Mouse (Mus musculus): ENCODE measurements around the gene Etv6. TPM values are rescaled to one million over a fixed set of nuclear protein-coding genes. Genes with fewer than 3 reads are reported as not detected.

Gene Etv6
- polyA plus RNA-seq, 1 experiment from 2014 or later = 12.1 TPM

DNA sequence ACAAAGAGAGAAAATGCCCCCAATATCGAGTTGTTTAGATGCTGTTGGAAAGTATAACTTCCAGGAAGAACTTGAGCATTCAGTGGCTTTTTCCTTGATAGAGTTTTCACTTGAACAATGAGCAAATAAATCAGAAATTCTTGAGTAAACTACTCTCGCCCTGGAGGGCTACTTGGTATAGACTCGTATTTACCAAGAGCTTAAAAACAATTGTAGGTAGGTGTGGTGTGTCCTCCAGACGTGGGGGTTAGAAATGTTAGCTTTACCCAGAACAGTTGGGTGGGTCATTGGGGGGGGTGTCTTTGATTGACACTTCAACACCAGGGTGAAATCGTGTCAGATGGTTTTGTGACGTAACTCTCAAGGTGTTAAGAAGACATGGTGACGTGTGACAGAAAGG is 88.0 kb downstream of the Etv6 start:
- no peak for DNase-seq (ENCODE audit: low spot score)
- Histone ChIP-seq H3K4me3 (no peak overlapping the region), H3K27ac (no peak overlapping the region), H3K9me3 (no peaks in the 10 kb centered on the region), H3K4me1 (replicated peaks) (peaks cover 9% of the 10 kb centered on the region), H3K27me3 (ENCODE audit: insufficient read depth, poor library complexity, severe bottlenecking) (no peaks in the 10 kb centered on the region), H3K36me3 (peaks cover 6% of the 10 kb centered on the region; the same call in 1 of the 2 replicates)
- WGBS = 88% methylated on average over 7 of the region's 7 CpGs

DNA sequence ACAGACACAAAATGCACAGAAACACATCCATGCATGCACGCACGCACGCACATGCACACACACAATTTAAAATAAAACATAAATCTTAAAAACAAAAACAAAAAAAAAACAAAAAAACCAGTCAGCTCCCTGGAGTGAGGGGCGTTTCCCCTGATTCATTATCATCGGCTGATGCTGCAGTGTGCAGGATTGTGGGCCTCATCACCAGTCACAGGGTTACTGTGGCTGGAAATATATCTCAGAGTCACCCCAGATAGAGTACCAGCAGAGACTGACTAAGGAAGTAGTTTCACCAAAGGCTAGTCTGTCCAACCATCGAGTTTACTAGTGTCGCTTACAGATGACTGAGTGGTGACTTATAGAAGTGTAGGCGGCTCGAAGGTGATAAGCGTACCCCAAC is 88.8 kb downstream of the Etv6 start:
- DNase-seq (ENCODE audit: low spot score) = no peak
- peaks cover 1% of the 10 kb centered on the region for H3K4me1 ChIP-seq (replicated peaks)
- 93% methylated on average over 10 of the region's 10 CpGs for WGBS
- H3K9me3 ChIP-seq = peaks cover 3% of the 10 kb centered on the region
- H3K27me3 ChIP-seq (ENCODE audit: insufficient read depth, poor library complexity, severe bottlenecking) = no peaks in the 10 kb centered on the region
- H3K4me3 ChIP-seq = no peak overlapping the region
- peaks cover 14% of the 10 kb centered on the region for H3K36me3 ChIP-seq
- no peak overlapping the region for H3K27ac ChIP-seq

DNA sequence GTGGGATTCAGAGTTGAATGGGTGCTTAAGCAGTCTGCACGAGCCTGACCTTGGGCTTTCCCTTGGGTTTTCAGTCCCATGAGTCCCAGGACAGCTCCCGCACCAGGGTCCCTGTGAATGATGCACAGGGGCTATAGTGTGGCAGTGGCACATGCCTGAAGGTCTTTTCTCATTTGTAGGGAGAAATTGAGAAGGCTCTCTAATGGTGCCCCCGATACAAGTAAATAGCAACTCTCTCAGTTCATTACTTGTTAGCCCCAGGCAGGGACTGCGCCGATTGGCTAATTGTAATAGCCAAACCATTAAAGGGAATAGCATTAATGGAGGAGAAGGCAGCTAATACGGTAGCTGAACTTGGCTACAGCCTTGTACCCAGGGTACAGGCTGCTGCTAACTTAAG is 92.5 kb downstream of the Etv6 start:
- Histone ChIP-seq H3K27ac (no peak overlapping the region), H3K4me1 (replicated peaks) (no peaks in the 10 kb centered on the region), H3K9me3 (peaks cover 6% of the 10 kb centered on the region), H3K4me3 (no peak overlapping the region), H3K36me3 (peaks cover 38% of the 10 kb centered on the region), H3K27me3 (ENCODE audit: insufficient read depth, poor library complexity, severe bottlenecking) (no peaks in the 10 kb centered on the region)
- DNase-seq (ENCODE audit: low spot score) = no peak
- WGBS = 92% methylated on average over 6 of the region's 6 CpGs

DNA sequence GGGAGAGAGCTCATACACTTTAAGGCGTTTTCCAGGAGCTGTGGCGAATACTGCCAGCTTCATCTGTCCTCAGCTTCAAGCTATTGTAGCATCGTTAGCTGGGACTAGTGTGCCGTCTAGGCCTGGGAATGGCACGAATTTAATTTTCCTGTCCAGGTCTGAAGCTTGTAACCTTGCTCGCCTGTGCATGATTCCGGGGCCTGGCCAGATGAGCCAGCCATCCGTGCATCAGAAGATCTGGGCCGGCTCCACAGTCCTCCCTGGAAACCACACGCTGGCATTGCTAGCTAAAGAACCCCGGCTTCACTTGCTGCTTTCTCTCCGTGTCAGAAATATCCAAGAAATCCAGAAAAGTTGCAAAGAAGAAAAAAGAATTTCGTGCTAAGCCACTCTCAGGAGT is 93.1 kb downstream of the Etv6 start:
- WGBS = 93% methylated on average over 13 of the region's 13 CpGs
- Histone ChIP-seq H3K9me3 (peaks cover 6% of the 10 kb centered on the region), H3K36me3 (peaks cover 38% of the 10 kb centered on the region), H3K4me3 (no peak overlapping the region), H3K4me1 (replicated peaks) (no peaks in the 10 kb centered on the region), H3K27me3 (ENCODE audit: insufficient read depth, poor library complexity, severe bottlenecking) (no peaks in the 10 kb centered on the region), H3K27ac (no peak overlapping the region)
- DNase-seq (ENCODE audit: low spot score) = no peak

DNA sequence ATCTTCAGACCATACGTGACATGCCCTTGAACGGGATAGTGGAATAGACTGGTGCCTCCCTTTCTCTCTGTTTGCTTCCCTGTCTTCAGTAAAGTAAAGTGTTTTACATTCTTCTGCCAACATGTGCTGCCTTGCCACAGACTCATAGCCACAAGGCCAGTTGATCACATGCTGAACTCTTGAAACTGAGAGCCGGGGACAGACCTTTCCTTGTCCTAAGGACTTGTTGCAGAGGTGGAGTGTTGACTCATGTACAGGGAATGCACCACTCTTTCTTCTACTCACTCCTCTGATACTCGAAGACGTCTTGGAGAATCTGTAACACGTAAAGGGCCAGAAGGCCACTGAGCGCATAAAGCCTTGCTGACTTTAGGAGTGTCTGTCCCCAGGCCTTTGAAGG is 94.3 kb downstream of the Etv6 start:
- Histone ChIP-seq H3K36me3 (peaks cover 33% of the 10 kb centered on the region), H3K9me3 (peaks cover 6% of the 10 kb centered on the region), H3K27ac (no peak overlapping the region), H3K4me3 (no peak overlapping the region), H3K27me3 (ENCODE audit: insufficient read depth, poor library complexity, severe bottlenecking) (no peaks in the 10 kb centered on the region), H3K4me1 (replicated peaks) (no peaks in the 10 kb centered on the region)
- DNase-seq (ENCODE audit: low spot score) = no peak
- 92% methylated on average over 7 of the region's 7 CpGs for WGBS

DNA sequence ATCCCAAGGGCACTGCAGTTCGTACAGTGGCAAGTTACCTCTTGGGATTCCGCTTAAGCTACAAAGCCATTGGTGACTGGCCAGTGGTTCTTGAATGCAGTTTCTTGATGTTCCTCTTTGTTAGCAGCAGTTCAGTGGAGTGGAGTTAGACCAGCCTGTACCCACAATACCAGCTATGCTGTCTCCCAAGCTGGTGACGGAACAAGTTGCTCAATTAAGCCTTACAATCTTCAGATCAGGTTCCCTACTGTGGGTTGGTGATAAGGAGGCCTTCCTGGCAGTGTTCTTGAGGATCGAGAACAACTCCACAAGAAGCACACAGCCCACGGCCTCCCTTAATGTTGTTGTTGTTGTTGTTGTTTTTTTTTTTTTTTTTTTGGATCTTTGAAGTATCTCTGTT is 95.3 kb downstream of the Etv6 start:
- 93% methylated on average over 5 of the region's 5 CpGs for WGBS
- Histone ChIP-seq H3K27me3 (ENCODE audit: insufficient read depth, poor library complexity, severe bottlenecking) (no peaks in the 10 kb centered on the region), H3K36me3 (peaks cover 33% of the 10 kb centered on the region), H3K27ac (no peak overlapping the region), H3K4me3 (no peak overlapping the region), H3K9me3 (peaks cover 6% of the 10 kb centered on the region), H3K4me1 (replicated peaks) (no peaks in the 10 kb centered on the region)
- DNase-seq (ENCODE audit: low spot score) = no peak

DNA sequence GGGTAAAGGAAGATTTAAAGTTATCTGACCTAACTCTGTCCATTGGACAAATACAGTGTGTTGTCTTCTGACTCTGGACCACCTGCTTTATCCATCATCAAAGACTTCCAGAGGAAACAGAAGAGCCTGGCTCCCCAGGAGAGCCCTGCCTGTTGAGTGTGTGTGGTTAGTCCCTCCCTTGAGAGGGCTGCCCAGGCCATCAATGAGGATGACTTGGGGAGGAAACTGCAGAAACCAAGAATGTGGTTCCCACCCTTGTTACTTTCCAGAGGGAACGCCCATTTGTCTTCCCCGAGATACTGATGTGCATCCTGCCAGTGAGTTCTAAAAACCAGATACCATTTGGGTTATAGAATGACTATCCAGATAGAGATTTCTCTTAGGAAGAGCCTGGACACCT is 96.1 kb downstream of the Etv6 start:
- DNase-seq (ENCODE audit: low spot score) = no peak
- 88% methylated on average over 2 of the region's 2 CpGs for WGBS
- peaks cover 33% of the 10 kb centered on the region for H3K36me3 ChIP-seq

DNA sequence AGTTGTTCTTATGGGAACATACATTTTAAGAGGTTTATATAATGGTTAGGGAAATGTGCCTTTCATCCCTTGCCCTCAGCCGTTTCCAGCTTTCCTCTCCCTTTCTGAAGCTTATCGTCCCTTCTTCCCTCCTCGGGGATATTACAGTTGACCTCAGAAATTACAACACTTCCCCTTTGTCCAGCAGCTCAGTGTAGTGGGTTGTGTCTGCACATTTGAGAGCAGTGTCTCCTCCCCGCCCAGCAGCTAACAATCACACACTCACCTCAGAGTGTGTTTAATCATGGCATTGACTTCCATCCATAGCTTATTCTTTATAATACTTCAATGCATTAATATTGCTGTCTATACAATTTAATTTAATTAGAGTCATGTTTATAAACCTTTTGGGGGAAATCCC is 98.3 kb downstream of the Etv6 start:
- 84% methylated on average over 4 of the region's 4 CpGs for WGBS
- DNase-seq (ENCODE audit: low spot score) = no peak
- Histone ChIP-seq H3K4me1 (replicated peaks) (no peaks in the 10 kb centered on the region), H3K4me3 (no peak overlapping the region), H3K9me3 (peaks cover 6% of the 10 kb centered on the region), H3K27ac (no peak overlapping the region), H3K36me3 (peaks cover 46% of the 10 kb centered on the region), H3K27me3 (ENCODE audit: insufficient read depth, poor library complexity, severe bottlenecking) (no peaks in the 10 kb centered on the region)

More for the DNA sequence above, 96.1 kb downstream of the Etv6 start:
- Histone ChIP-seq H3K9me3 (peaks cover 6% of the 10 kb centered on the region), H3K4me3 (no peak overlapping the region), H3K27me3 (ENCODE audit: insufficient read depth, poor library complexity, severe bottlenecking) (no peaks in the 10 kb centered on the region), H3K4me1 (replicated peaks) (no peaks in the 10 kb centered on the region), H3K27ac (no peak overlapping the region)

DNA sequence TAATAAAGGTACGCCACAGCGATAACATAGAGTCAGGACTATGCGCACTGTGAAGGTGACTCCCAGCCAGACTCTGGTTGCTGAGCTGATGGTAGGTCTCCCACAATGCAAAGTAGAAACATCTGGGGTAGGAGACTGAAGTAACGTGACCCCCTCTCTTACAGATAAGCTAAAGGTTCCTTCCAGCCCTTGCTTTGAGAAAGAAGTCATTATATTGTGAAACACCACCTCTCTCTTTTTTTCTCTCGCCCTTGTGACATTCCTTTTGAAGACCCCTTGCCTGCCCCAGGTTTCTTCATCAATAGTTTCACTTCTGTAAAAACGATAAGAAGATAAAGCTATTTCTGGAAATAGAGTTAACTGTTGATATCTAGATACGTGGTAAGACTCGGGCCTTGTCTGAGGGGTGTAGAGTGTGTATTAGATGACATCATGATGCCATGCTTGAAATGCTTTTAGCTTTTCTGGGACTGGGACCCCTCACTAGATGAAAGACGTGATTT is 99.4 kb downstream of the Etv6 start:
- WGBS = 86% methylated on average over 9 of the region's 9 CpGs
- no peaks in the 10 kb centered on the region for H3K9me3 ChIP-seq
- no peaks in the 10 kb centered on the region for H3K4me1 ChIP-seq (replicated peaks)
- no peak overlapping the region for H3K27ac ChIP-seq
- H3K27me3 ChIP-seq (ENCODE audit: insufficient read depth, poor library complexity, severe bottlenecking) = no peaks in the 10 kb centered on the region
- H3K36me3 ChIP-seq = peaks cover 41% of the 10 kb centered on the region; the same call in 1 of the 2 replicates
- H3K4me3 ChIP-seq = no peak overlapping the region
- DNase-seq (ENCODE audit: low spot score) = no peak

DNA sequence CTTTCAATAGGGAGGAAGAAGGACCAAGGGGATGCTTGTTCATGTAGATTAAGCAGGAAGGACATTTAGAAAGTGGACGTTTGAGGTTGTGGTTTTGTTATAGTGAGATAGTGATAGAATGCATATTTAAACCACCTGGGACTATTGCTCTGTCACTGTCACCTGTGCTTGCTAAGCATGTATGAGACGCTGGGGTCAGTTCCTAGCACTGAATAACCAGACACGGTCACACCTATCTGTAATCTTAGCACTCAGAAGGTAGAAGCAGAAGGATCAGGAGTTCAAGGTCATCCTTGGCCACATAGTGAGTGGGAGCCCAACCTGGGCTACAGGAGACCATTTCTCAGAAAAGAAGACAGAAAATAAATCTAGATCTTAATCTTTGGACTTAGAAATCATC is 100.8 kb downstream of the Etv6 start:
- DNase-seq (ENCODE audit: low spot score) = no peak
- WGBS = 86% methylated on average over 3 of the region's 3 CpGs
- no peaks in the 10 kb centered on the region for H3K27me3 ChIP-seq (ENCODE audit: insufficient read depth, poor library complexity, severe bottlenecking)
- no peak overlapping the region for H3K27ac ChIP-seq
- H3K9me3 ChIP-seq = no peaks in the 10 kb centered on the region
- H3K4me1 ChIP-seq (replicated peaks) = peaks cover 4% of the 10 kb centered on the region; the same call in 1 of the 2 replicates
- H3K36me3 ChIP-seq = peaks cover 33% of the 10 kb centered on the region; the same call in 1 of the 2 replicates
- no peak overlapping the region for H3K4me3 ChIP-seq

DNA sequence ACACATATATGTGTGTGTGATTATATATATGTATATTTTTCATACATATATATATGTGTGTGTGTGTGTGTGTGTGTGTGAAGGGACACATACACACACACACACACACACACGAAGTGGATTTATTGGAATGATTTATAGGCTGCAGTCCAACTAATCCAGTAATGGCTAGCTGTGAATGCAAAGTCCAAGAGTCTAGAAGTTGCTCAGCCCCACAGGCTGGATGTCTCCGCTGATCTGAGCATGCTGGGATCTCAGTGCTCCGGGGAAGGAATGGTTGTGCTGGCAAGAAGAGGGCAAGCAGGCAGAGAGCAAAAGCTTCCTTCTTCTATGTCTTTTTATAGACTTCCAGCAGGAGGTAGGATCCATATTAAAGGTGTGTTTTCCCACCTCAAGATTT is 103.9 kb downstream of the Etv6 start:
- no peaks in the 10 kb centered on the region for H3K27me3 ChIP-seq (ENCODE audit: insufficient read depth, poor library complexity, severe bottlenecking)
- H3K27ac ChIP-seq = no peak overlapping the region
- no peaks in the 10 kb centered on the region for H3K9me3 ChIP-seq
- H3K36me3 ChIP-seq = peaks cover 23% of the 10 kb centered on the region; the same call in 1 of the 2 replicates
- 89% methylated on average over 3 of the region's 3 CpGs for WGBS
- H3K4me1 ChIP-seq (replicated peaks) = peaks cover 13% of the 10 kb centered on the region; the same call in 1 of the 2 replicates
- DNase-seq (ENCODE audit: low spot score) = no peak
- no peak overlapping the region for H3K4me3 ChIP-seq

DNA sequence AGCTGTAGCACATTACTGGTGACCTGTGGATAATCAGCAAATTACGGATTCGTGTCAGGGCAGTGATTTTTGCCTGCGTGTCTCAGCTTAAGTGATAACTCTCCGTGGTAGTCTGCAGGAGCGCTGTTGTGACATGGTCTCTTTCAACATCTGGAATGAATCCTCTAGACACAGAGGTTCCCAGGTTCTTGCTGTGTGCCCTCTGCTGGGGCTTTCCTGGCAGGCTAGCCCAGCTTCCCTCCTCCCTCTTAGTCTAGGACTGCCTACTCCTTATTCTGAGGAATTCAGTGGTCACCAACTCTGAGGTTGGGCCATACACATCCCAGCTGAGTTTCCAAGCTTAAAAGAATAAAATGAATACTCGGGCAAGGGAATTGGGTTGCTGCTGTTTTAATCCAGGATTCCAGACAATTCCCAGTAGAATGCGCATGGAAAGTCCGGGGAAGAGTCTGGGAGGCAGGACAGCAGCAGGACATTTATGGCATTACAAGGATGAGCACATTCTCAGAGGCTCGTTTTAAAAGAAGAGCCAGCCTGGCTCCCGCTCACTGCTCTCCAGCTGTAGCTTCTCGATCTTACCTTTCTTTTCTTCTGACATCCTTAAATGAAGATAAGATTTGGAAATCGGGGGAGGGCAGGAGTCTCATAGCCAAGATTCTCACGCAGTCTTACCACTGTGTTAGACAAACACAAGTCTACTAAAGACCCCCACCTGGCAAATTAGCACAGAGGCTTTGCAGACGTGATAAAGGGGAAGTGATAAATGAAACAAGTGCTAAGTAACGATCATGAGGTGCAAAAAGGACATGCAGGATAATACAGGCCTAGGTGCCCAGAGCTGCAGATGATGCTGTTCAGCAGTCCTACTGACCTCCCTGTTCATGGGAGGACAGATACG is 105.5 kb downstream of the Etv6 start:
- Histone ChIP-seq H3K9me3 (no peaks in the 10 kb centered on the region), H3K4me1 (replicated peaks) (peaks cover 13% of the 10 kb centered on the region; the same call in 1 of the 2 replicates), H3K27me3 (ENCODE audit: insufficient read depth, poor library complexity, severe bottlenecking) (no peaks in the 10 kb centered on the region), H3K27ac (no peak overlapping the region), H3K4me3 (no peak overlapping the region), H3K36me3 (peaks cover 23% of the 10 kb centered on the region; the same call in 1 of the 2 replicates)
- WGBS = 69% methylated on average over 16 of the region's 16 CpGs
- no peak for DNase-seq (ENCODE audit: low spot score)

DNA sequence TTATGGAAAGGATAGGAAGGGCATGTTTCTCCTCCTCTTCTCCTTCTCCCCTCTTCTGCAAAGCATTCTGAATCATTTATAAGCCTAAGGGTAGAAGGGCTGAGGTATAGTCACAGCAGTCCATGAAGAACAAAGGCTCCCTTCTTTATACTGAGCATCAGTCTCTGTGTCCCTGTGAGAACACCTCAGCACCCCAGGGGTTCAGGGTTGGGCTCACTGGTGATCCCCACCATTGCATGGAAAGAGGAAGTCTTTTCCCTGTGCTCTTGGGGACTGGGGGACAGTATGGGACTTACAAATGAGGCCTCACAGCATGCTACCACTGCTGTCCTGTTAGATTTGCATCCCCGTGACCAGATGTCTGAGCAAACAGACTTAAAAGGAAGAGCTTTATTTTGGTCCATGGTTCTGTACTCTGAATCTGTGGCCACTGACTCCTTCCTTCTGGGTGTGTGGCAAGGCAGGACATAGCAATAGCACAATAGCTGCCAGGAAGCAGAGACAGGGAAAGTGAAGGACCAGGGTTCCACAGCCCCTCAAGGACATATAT is 106.2 kb downstream of the Etv6 start:
- H3K27me3 ChIP-seq (ENCODE audit: insufficient read depth, poor library complexity, severe bottlenecking) = no peaks in the 10 kb centered on the region
- WGBS = 69% methylated on average over 1 of the region's 1 CpGs
- H3K4me3 ChIP-seq = no peak overlapping the region

More for the DNA sequence above, 106.2 kb downstream of the Etv6 start:
- Histone ChIP-seq H3K27ac (no peak overlapping the region), H3K4me1 (replicated peaks) (peaks cover 15% of the 10 kb centered on the region; the same call in 1 of the 2 replicates), H3K9me3 (no peaks in the 10 kb centered on the region), H3K36me3 (peaks cover 23% of the 10 kb centered on the region; the same call in 1 of the 2 replicates)
- no peak for DNase-seq (ENCODE audit: low spot score)
